ENCODE assay signal across 23 mouse cellular contexts in genomic region chr10:27838666-27839065, GRCm38 (mm10).
DNase-seq lines count a peak whose midpoint lies in the region; ATAC-seq lines count a peak whose summit lies in the region.
"Had no signal": no experiment of that assay in that cellular context is flagged by ENCODE, and none has a peak within 500 bp of the region (broad histone marks: within the 10 kb centered on the region; RNA-seq: fewer than 3 reads in every experiment).

No protein-coding gene starts in this region.

- no peaks in the 10 kb centered on the region for H3K4me1 ChIP-seq in midbrain, embryonic 11.5 days (ENCODE audit: control insufficient read depth, insufficient read depth, low read length)
- no peaks in the 10 kb centered on the region for H3K4me1 ChIP-seq in midbrain, embryonic 14.5 days (ENCODE audit: control insufficient read depth, insufficient read depth, low read length)

- no peak overlapping the region for H3K4me3 ChIP-seq in midbrain, embryonic 11.5 days (ENCODE audit: low read depth, low read length)
- no peak overlapping the region for H3K4me3 ChIP-seq in midbrain, embryonic 14.5 days (replicated peaks; ENCODE audit: low read depth, low read length)

- DNase-seq in frontal cortex, postnatal 36 days (ENCODE audit: low spot score in 2 of 2) = no peak
- DNase-seq in midbrain, embryonic 11.5 days (ENCODE audit: low spot score, missing footprints) = peak; percentile 78
- no peak for DNase-seq in midbrain, embryonic 14.5 days
- peak; percentile 17 for DNase-seq in brain, adult 2 months (ENCODE audit: low read depth, low spot score)
- peak; percentile 32 for DNase-seq in telencephalon, adult 2 months (ENCODE audit: low read depth, low spot score)
- DNase-seq in gastrocnemius, postnatal 36 days = no peak
- DNase-seq: adrenal gland, adult 2 months; adrenal gland, adult 8-10 months; adrenal gland, postnatal 10 days; adrenal gland, postnatal 14 days; adrenal gland, postnatal 25 days; adrenal gland, postnatal 36 days; B cell, adult 2 months; cerebellum, adult 11 months; cerebellum, adult 11-12 months; cerebellum, adult 18-20 months had no signal

- H3K9me3 ChIP-seq in midbrain, embryonic 11.5 days (ENCODE audit: control insufficient read depth, low read length) = no peaks in the 10 kb centered on the region
- H3K9me3 ChIP-seq in midbrain, embryonic 14.5 days (ENCODE audit: control insufficient read depth, low read length) = no peaks in the 10 kb centered on the region
- H3K9me3 ChIP-seq: G1E had no signal

- no peak overlapping the region for H3K4me2 ChIP-seq in midbrain, embryonic 11.5 days
- no peak overlapping the region for H3K4me2 ChIP-seq in midbrain, embryonic 14.5 days (ENCODE audit: low read length)

- 82% methylated on average over 1 of the region's 1 CpGs for WGBS in midbrain, embryonic 11.5 days
- WGBS in midbrain, embryonic 14.5 days = 84% methylated on average over 1 of the region's 1 CpGs

- H3K9ac ChIP-seq in midbrain, embryonic 11.5 days (ENCODE audit: low read length) = no peak overlapping the region
- no peak overlapping the region for H3K9ac ChIP-seq in midbrain, embryonic 14.5 days (replicated peaks; ENCODE audit: low read length)

- H3K36me3 ChIP-seq in midbrain, embryonic 11.5 days (ENCODE audit: control insufficient read depth, insufficient read depth, low read length) = no peaks in the 10 kb centered on the region
- no peaks in the 10 kb centered on the region for H3K36me3 ChIP-seq in midbrain, embryonic 14.5 days (ENCODE audit: control insufficient read depth, insufficient read depth, low read length)
- H3K36me3 ChIP-seq: G1E had no signal

- no peak overlapping the region for H3K27ac ChIP-seq in midbrain, embryonic 11.5 days (ENCODE audit: low read depth, low read length)
- H3K27ac ChIP-seq in midbrain, embryonic 14.5 days (replicated peaks; ENCODE audit: low read depth, low read length) = no peak overlapping the region

- intact Hi-C loops in gastrocnemius, postnatal 36 days (cut with DNase I) = no loop called here

- peak; percentile 75 for ATAC-seq in frontal cortex, adult (ENCODE audit: low TSS enrichment)
- ATAC-seq in midbrain, embryonic 11.5 days (ENCODE audit: low FRiP score) = no peak
- ATAC-seq in midbrain, embryonic 14.5 days (ENCODE audit: low FRiP score, low TSS enrichment) = no peak
- ATAC-seq in erythroblast, adult 5-6 weeks (replicated peaks; ENCODE audit: low FRiP score, poor library complexity, severe bottlenecking) = no peak
- ATAC-seq: activated CD4-positive, CD25-positive, alpha-beta regulatory T cell, adult 4 months; CD4-positive, CD25-positive, alpha-beta regulatory T cell, adult 4 months; Patski had no signal

- H3K27me3 ChIP-seq in midbrain, embryonic 11.5 days (ENCODE audit: control insufficient read depth, insufficient read depth, low read length) = no peaks in the 10 kb centered on the region
- H3K27me3 ChIP-seq in midbrain, embryonic 14.5 days (ENCODE audit: control insufficient read depth, insufficient read depth, low read length) = no peaks in the 10 kb centered on the region
- H3K27me3 ChIP-seq: CH12.LX, Patski had no signal

Comparison
In these comparisons a context has a peak if more than half of its experiments do, and no peak if none do; other contexts are left out.
1. DNase-seq: peak in midbrain, embryonic 11.5 days (single experiment), brain, adult 2 months (single experiment) and telencephalon, adult 2 months (single experiment); none in frontal cortex, postnatal 36 days (0 of 2), midbrain, embryonic 14.5 days (single experiment) and gastrocnemius, postnatal 36 days (0 of 2).